Mouse (Mus musculus) kidney, postnatal 25 days (tissue): Measurements from ENCODE around the gene Gm49358.

ENCODE experiments used
- DNase-seq, 2 experiments: peaks; one replicate each; pipeline ENCODE4 v3.0.0; 2021; ENCODE audit warnings: mixed read lengths in 2 of 2

Gm49358 gene

DNA sequence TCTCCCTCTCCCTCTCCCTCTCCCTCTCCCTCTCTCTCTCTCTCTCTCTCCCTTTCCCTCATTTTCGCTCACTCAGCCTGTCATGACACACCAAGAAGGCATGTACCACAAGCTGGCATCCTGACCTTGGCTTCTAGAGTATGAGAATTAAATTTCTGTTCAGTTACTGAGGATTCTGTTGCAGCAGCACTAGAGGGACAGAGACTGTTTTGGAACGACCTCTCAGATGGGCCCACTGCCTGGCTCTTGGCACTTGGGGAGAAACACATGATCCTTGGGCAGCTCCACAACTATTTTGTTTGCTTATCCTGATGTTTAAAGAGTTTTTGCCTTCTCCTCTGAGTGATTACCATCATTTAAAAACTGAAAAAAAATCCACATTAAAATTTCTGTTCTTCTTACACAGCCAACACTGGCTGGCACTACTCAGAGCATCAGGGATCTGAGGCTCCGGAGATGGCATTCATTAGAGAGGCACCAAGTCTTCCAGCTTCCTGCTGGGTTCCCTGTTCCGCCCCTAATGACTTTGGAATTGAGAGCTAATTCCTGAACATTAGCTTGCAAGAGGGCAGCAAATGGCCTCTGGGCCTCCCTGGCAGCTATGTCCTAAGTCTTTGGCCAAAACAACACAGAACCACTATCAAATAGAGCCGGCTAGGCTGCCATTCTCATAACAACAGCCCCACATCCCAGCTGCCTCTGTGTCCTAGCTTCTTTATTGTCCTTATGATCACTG, 116.5 kb downstream of the Gm49358 start:
- DNase-seq = no peak

GRCm38 (mm10) chr10:86881448-86881847, 117.7 kb downstream of the Gm49358 start:
- no peak for DNase-seq
